Comparison of ENCODE assay signal across 24 mouse cellular contexts in genomic region chr6:139901801-139902200, GRCm38 (mm10).
DNase-seq lines count a peak whose midpoint lies in the region; ATAC-seq lines count a peak whose summit lies in the region.
"Had no signal": no experiment of that assay in that cellular context is flagged by ENCODE, and none has a peak within 500 bp of the region (broad histone marks: within the 10 kb centered on the region; RNA-seq: fewer than 3 reads in every experiment).

No protein-coding gene starts in this region.

- H3K36me3 ChIP-seq in heart, embryonic 10.5 days: no peaks in the 10 kb centered on the region
- no peaks in the 10 kb centered on the region for H3K36me3 ChIP-seq in kidney, embryonic 16.5 days (ENCODE audit: insufficient read depth, low read length)
- H3K36me3 ChIP-seq: limb, embryonic 10.5 days; limb, embryonic 15.5 days had no signal

- no peak overlapping the region for H3K4me2 ChIP-seq in kidney, embryonic 16.5 days (replicated peaks; ENCODE audit: low read depth, low read length)
- H3K4me2 ChIP-seq: forebrain, embryonic 13.5 days; limb, embryonic 15.5 days; midbrain, embryonic 11.5 days had no signal

- H3K4me1 ChIP-seq in heart, embryonic 10.5 days: no peaks in the 10 kb centered on the region
- H3K4me1 ChIP-seq in kidney, embryonic 16.5 days (ENCODE audit: insufficient read depth, low read length): no peaks in the 10 kb centered on the region
- H3K4me1 ChIP-seq: forebrain, embryonic 13.5 days; limb, embryonic 10.5 days; limb, embryonic 15.5 days had no signal

- no peak overlapping the region for H3K9ac ChIP-seq in kidney, embryonic 16.5 days (replicated peaks; ENCODE audit: low read length)
- H3K9ac ChIP-seq: forebrain, embryonic 13.5 days; limb, embryonic 15.5 days had no signal

- no peaks in the 10 kb centered on the region for H3K27me3 ChIP-seq in heart, embryonic 10.5 days (ENCODE audit: insufficient read depth, poor library complexity, severe bottlenecking)
- H3K27me3 ChIP-seq in kidney, embryonic 16.5 days (ENCODE audit: insufficient read depth, low read length): no peaks in the 10 kb centered on the region
- H3K27me3 ChIP-seq: CH12.LX; forebrain, embryonic 13.5 days; limb, embryonic 15.5 days had no signal

- intact Hi-C loops in heart, postnatal 10 days (cut with DNase I): no loop called here

- DNase-seq in adrenal gland, postnatal 10 days: peak; percentile 10
- no peak for DNase-seq in adrenal gland, adult 2 months
- DNase-seq in heart, postnatal 10 days: peak; percentile 37 to 51
- DNase-seq in heart, embryonic 10.5 days (ENCODE audit: low spot score): no peak
- DNase-seq in kidney, adult 8-10 months: peak; percentile 13 to 18
- DNase-seq in kidney, postnatal 36 days: peak; percentile 6 to 26
- DNase-seq: adrenal gland, adult 8-10 months; cerebellum, adult 11 months; cerebellum, adult 9-10 months; cerebellum, postnatal 36 days; gastrocnemius, postnatal 10 days; lung, postnatal 36 days; right cerebral cortex, adult 18-20 months; spleen, adult 18-20 months; thymus, postnatal 14 days had no signal

- no peak overlapping the region for H3K4me3 ChIP-seq in heart, embryonic 10.5 days
- no peak overlapping the region for H3K4me3 ChIP-seq in kidney, embryonic 16.5 days (ENCODE audit: low read length)
- H3K4me3 ChIP-seq: forebrain, embryonic 13.5 days; limb, embryonic 10.5 days; limb, embryonic 15.5 days had no signal

- H3K9me3 ChIP-seq in heart, embryonic 10.5 days: no peaks in the 10 kb centered on the region
- H3K9me3 ChIP-seq in kidney, embryonic 16.5 days (ENCODE audit: low read length): no peaks in the 10 kb centered on the region
- H3K9me3 ChIP-seq: forebrain, embryonic 13.5 days; limb, embryonic 10.5 days; limb, embryonic 15.5 days had no signal

- 66% methylated on average over 4 of the region's 4 CpGs for WGBS in heart, embryonic 10.5 days
- WGBS in kidney, embryonic 16.5 days: 67% methylated on average over 4 of the region's 4 CpGs

- no peak for ATAC-seq in kidney, embryonic 16.5 days (ENCODE audit: low FRiP score, low TSS enrichment)
- ATAC-seq: activated CD4-positive, CD25-positive, alpha-beta regulatory T cell, adult 4 months; forebrain, embryonic 13.5 days; hindbrain, embryonic 16.5 days; midbrain, embryonic 16.5 days had no signal

- H3K27ac ChIP-seq in heart, embryonic 10.5 days: no peak overlapping the region
- H3K27ac ChIP-seq in kidney, embryonic 16.5 days (ENCODE audit: low read length): no peak overlapping the region
- H3K27ac ChIP-seq: forebrain, embryonic 13.5 days; limb, embryonic 10.5 days; limb, embryonic 15.5 days had no signal

Comparison
In these comparisons a context has a peak if more than half of its experiments do, and no peak if none do; other contexts are left out.
1. DNase-seq: peak in adrenal gland, postnatal 10 days (single experiment), heart, postnatal 10 days (2 of 2), kidney, adult 8-10 months (2 of 2) and kidney, postnatal 36 days (2 of 2); none in adrenal gland, adult 2 months (single experiment) and heart, embryonic 10.5 days (single experiment).